Mouse (Mus musculus): ENCODE results near the gene Hoxa11.

DNA sequence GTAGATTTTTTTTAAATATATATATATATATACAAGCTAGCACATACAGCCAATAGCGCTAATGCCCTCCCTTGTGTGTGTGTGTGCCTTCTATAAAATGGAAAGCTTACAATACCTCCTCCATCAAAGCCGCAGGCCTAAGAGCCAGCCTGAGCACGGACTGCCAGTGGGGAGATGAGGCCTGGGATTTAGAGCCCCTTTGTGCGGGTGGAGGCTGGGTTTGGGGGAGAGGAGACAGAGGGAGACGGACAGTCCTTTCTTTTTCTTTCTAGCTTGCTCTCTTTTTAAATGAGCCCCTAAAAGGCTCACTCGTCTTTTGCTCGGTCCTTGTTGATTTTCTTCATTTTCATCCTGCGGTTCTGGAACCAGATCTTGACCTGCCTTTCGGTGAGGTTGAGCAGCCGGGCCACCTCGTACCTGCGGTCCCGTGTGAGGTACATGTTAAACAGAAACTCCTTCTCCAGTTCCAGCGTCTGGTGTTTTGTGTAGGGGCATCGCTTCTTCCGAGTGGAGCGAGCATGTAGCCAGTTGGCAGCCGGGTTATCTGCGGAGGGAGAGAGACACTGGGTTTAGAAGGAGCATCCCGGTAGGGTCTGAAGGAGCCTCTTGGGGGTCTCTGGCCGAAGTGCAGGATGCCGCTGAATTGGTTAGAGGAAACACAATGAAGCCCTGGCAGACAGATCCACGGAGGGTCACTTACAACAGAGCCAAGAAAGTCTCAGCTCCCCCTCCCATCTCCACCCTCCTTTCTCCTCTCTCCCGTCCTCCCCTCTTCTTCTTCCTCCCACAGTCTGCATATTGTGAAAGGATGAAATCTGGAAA, 21.5 kb downstream of the Hoxa11 start:
- TF ChIP-seq POLR2A (IDR thresholded peaks at IDR 0.05; ENCODE audit: insufficient read depth, low read depth, low read length) (no peak), CTCF (IDR thresholded peaks at IDR 0.05; ENCODE audit: insufficient read depth, low read depth, low read length) (no peak)

All from olfactory bulb, adult 2 months (tissue).